Mouse (Mus musculus): ENCODE measurements around the gene Dlx1. TPM values are rescaled to one million over a fixed set of nuclear protein-coding genes. Genes with fewer than 3 reads are reported as not detected.

Gene Dlx1
- total and polyA plus RNA-seq, 3 experiments = 0.11 to 0.27 (median 0.21) TPM

GRCm38 (mm10) chr2:71545882-71546639 lies 18.1 kb downstream of the Dlx1 start:
- in situ Hi-C loops (cut with MboI; ENCODE audit: low pct_ligation_motif_present, low pct_unique_long_range_greater_than_20kb, low sequenced_read_pairs) = loop anchor here (25.0 kb wide), 1 partner anchor 259 kb away; no protein-coding TSS in a partner anchor
- peaks cover 31% of the 10 kb centered on the region for H3K9me3 ChIP-seq (replicated peaks; ENCODE audit: low read length)
- no peak for DNase-seq (ENCODE audit: extremely low read depth)
- no peak overlapping the region for H3K4me2 ChIP-seq (ENCODE audit: insufficient read depth, low read depth, poor library complexity, severe bottlenecking)
- H3K4me1 ChIP-seq (ENCODE audit: control insufficient read depth in 1 of 2, insufficient read depth in 2 of 2) = peaks cover 0 to 7% of the 10 kb centered on the region in 2 experiments; a peak in 2 of 4 replicates
- H3K27me3 ChIP-seq (replicated peaks) = no peaks in the 10 kb centered on the region
- H3K36me3 ChIP-seq (replicated peaks in 1 of 2; ENCODE audit: control insufficient read depth in 1 of 2, insufficient read depth in 1 of 2, low read length in 1 of 2) = no peaks in the 10 kb centered on the region
- H3K9ac ChIP-seq (ENCODE audit: insufficient read depth, low read depth) = no peak overlapping the region
- H3K27ac ChIP-seq (ENCODE audit: insufficient read depth, low read depth) = no peak overlapping the region
- TF ChIP-seq IRF4 (IDR thresholded peaks at IDR 0.05; ENCODE audit: low read depth, low read length) = no peak
- TF ChIP-seq TBP (conservative IDR thresholded peaks at IDR 0.05; ENCODE audit: low read depth, low read length) = no peak
- TF ChIP-seq ZC3H11A (IDR thresholded peaks at IDR 0.05; ENCODE audit: low read depth, low read length) = no peak
- no peak for TF ChIP-seq MAX (IDR thresholded peaks at IDR 0.05; ENCODE audit: low read length)
- TF ChIP-seq ETS1 (conservative IDR thresholded peaks at IDR 0.05; ENCODE audit: low read depth, low read length) = no peak
- no peak for TF ChIP-seq MAZ (IDR thresholded peaks at IDR 0.05; ENCODE audit: low read depth, low read length)
- TF ChIP-seq ZMIZ1 (IDR thresholded peaks at IDR 0.05; ENCODE audit: low read depth, low read length) = no peak
- TF ChIP-seq NELFE (IDR thresholded peaks at IDR 0.05; ENCODE audit: low read depth, low read length) = no peak
- no peak for TF ChIP-seq RAD21 (IDR thresholded peaks at IDR 0.05; ENCODE audit: low read depth, low read length)
- no peaks in the 10 kb centered on the region for H3K79me2 ChIP-seq (replicated peaks; ENCODE audit: control insufficient read depth, extremely low read depth, insufficient read depth, poor library complexity, severe bottlenecking)
- dilution Hi-C loops (cut with MboI; ENCODE audit: extremely low pct_ligation_motif_present, extremely low pct_unique_long_range_greater_than_20kb, low sequenced_read_pairs) = no loop called here
- no peak overlapping the region for H3K4me3 ChIP-seq (replicated peaks in 1 of 3; ENCODE audit: low read depth in 2 of 3, low read length in 2 of 3, poor library complexity in 1 of 3)

- Histone ChIP-seq H3K4me2 (ENCODE audit: insufficient read depth, low read depth, poor library complexity, severe bottlenecking) (no peak within 1 kb of the TSS), H3K4me1 (ENCODE audit: control insufficient read depth in 1 of 2, insufficient read depth in 2 of 2) (peaks cover 0 to 7% of the 10 kb centered on the region in 2 experiments; a peak in 2 of 4 replicates), H3K9me3 (replicated peaks; ENCODE audit: low read length) (peaks cover 31% of the 10 kb centered on the region), H3K79me2 (replicated peaks; ENCODE audit: control insufficient read depth, extremely low read depth, insufficient read depth, poor library complexity, severe bottlenecking) (no peaks in the 10 kb centered on the region), H3K27me3 (replicated peaks) (peaks cover under 1% of the 10 kb centered on the region), H3K27ac (ENCODE audit: insufficient read depth, low read depth) (no peak within 1 kb of the TSS), H3K9ac (ENCODE audit: insufficient read depth, low read depth) (no peak within 1 kb of the TSS), H3K4me3 (replicated peaks in 1 of 3; ENCODE audit: low read depth in 2 of 3, low read length in 2 of 3, poor library complexity in 1 of 3) (no peak within 1 kb of the TSS), H3K36me3 (replicated peaks in 1 of 2; ENCODE audit: control insufficient read depth in 1 of 2, insufficient read depth in 1 of 2, low read length in 1 of 2) (no peaks in the 10 kb centered on the region)
- no peak for DNase-seq (ENCODE audit: extremely low read depth)
- no peak for TF ChIP-seq IRF4 (IDR thresholded peaks at IDR 0.05; ENCODE audit: low read depth, low read length)
- no peak for TF ChIP-seq RCOR1 (conservative IDR thresholded peaks at IDR 0.05; ENCODE audit: low read depth, low read length)
- no peak for TF ChIP-seq POLR2AphosphoS2 (IDR thresholded peaks at IDR 0.05; ENCODE audit: low read depth, low read length)
- TF ChIP-seq UBTF (IDR thresholded peaks at IDR 0.05; ENCODE audit: low read depth, low read length) = no peak
- no peak for TF ChIP-seq BHLHE40 (IDR thresholded peaks at IDR 0.05; ENCODE audit: low read depth, low read length)
- TF ChIP-seq TCF12 (IDR thresholded peaks at IDR 0.05; ENCODE audit: low read depth, low read length) = no peak
- no peak for TF ChIP-seq ZKSCAN1 (IDR thresholded peaks at IDR 0.05; ENCODE audit: borderline replicate concordance, low read depth, low read length)
- TF ChIP-seq POLR2A (IDR thresholded peaks at IDR 0.05; ENCODE audit: low read depth, low read length) = no peak
- no peak for TF ChIP-seq USF2 (conservative IDR thresholded peaks at IDR 0.05; ENCODE audit: low read depth, low read length)
- TF ChIP-seq ZNF384 (IDR thresholded peaks at IDR 0.05; ENCODE audit: low read depth, low read length) = no peak
- no peak for TF ChIP-seq JUN (IDR thresholded peaks at IDR 0.05; ENCODE audit: insufficient read depth, low read depth, low read length)
- dilution Hi-C loops (cut with MboI; ENCODE audit: extremely low pct_ligation_motif_present, extremely low pct_unique_long_range_greater_than_20kb, low sequenced_read_pairs) = no loop called here
- in situ Hi-C loops (cut with MboI; ENCODE audit: low pct_ligation_motif_present, low pct_unique_long_range_greater_than_20kb, low sequenced_read_pairs) = loop anchor here (25.0 kb wide), 1 partner anchor 259 kb away; no protein-coding TSS in a partner anchor
Measured at GRCm38 (mm10) chr2:71546640-71547071, 18.7 kb downstream of the Dlx1 start, which contains the start of gene Dlx2. Gene Dlx2, minus strand, starts transcription at chr2:71546754.
